Mouse (Mus musculus): Measurements from ENCODE around the gene Marveld1. TPM values are rescaled to one million over a fixed set of nuclear protein-coding genes. Genes with fewer than 3 reads are reported as not detected.

Gene Marveld1
- total RNA-seq (2021) = 10 to 100 TPM; 30.0 to 56.7 TPM
- 76.2 and 87.1 TPM in 2 replicates for polyA plus RNA-seq (2012; rRNA removed)
- long read RNA-seq, transcript Marveld1-201 (2 exons, 3,066 nt) = major isoform, 107 of 112 reads
- long read RNA-seq, partial matches to known transcripts = 0 of 112 reads
- long read RNA-seq, other reads (novel, unspliced or antisense) = 2 of 112 reads

DNA sequence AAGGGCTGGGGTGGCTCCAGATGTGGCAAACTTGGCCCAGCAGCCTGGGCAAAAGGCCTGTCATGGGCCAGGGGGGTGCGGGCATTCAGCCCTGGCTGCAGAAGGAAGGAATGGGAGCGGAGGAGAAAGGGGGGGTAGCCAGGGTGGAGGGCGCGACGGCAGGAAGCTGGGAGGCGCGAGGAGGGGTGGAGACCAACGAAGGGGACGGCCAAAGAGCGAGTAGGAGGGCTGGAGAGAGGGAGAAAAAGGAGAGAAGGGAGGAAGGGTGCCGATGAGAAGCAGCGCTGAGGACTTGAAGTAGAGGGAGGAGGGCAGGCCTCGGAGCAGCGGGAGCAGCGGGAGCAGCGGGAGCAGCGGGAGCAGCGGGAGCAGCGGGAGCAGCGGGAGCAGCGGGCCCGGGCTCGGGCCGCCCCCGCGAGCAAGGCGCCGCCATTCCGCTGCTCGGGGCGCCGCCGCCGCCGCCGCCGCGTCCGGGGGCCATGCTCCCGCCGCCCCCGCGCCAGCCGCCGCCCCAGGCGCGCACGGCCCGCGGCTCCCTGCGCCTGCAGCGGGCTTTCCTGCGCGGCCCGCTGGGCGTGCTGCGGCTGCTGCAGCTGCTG, at the start of gene Marveld1:
Gene Marveld1, plus strand, starts transcription at position 231 of the 599 bp plus-strand sequence.
- DNase-seq = peak; percentile 91

- DNase-seq = no peak
Observed at GRCm38 (mm10) chr19:42099406-42099805, 47.8 kb upstream of the Marveld1 start.

GRCm38 (mm10) chr19:42104681-42105080, 42.5 kb upstream of the Marveld1 start:
- DNase-seq = no peak

GRCm38 (mm10) chr19:42115783-42116335, 31.3 kb upstream of the Marveld1 start:
- DNase-seq = no peak

- DNase-seq = no peak
Observed at GRCm38 (mm10) chr19:42118142-42118541, 29.1 kb upstream of the Marveld1 start.

- peak; percentile 64 for DNase-seq
Observed at GRCm38 (mm10) chr19:42118596-42118995, 28.6 kb upstream of the Marveld1 start.

- peak; percentile 64 for DNase-seq
Observed at GRCm38 (mm10) chr19:42120451-42120850, 26.7 kb upstream of the Marveld1 start.

GRCm38 (mm10) chr19:42124684-42125083, 22.5 kb upstream of the Marveld1 start:
- DNase-seq = no peak

DNA sequence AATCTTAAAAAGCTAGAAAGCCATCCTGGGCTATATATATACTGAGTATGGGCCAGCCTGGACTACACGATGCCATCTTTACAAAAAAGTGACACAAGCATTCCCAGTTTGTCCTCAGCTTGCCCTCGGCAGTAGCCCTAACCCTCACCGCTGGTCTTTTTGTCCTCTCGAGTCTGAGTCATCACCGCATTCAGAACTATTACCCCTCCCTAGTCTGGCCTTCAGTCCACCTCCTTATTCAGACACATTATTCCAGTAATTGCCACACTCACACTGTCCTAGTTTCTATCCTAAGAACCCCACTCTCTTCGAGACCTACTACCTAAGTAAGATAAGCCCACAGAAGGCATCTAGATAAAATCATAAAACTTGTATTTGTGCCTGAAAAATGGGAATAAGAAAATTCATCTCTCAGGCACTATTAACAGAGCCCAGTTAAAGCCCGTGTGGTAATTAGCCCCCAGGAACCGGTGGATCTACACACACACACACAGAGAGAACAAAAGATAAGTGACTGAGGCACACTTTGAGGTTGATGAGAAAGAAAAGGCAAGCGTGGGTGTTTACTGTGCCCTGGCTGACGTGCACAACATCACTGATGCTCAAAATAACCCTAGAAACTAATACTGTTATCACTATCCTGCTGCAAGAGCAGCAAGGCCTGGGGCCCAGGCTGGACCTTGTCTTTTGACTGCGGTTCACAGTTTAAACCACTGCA, 21.5 kb upstream of the Marveld1 start:
- DNase-seq = peak; percentile 66

GRCm38 (mm10) chr19:42126219-42126605, 21.0 kb upstream of the Marveld1 start:
- peak; percentile 86 for DNase-seq

- no peak for DNase-seq
Observed at GRCm38 (mm10) chr19:42127024-42127423, 20.2 kb upstream of the Marveld1 start.

GRCm38 (mm10) chr19:42128052-42128740, 19.0 kb upstream of the Marveld1 start:
- no peak for DNase-seq

DNA sequence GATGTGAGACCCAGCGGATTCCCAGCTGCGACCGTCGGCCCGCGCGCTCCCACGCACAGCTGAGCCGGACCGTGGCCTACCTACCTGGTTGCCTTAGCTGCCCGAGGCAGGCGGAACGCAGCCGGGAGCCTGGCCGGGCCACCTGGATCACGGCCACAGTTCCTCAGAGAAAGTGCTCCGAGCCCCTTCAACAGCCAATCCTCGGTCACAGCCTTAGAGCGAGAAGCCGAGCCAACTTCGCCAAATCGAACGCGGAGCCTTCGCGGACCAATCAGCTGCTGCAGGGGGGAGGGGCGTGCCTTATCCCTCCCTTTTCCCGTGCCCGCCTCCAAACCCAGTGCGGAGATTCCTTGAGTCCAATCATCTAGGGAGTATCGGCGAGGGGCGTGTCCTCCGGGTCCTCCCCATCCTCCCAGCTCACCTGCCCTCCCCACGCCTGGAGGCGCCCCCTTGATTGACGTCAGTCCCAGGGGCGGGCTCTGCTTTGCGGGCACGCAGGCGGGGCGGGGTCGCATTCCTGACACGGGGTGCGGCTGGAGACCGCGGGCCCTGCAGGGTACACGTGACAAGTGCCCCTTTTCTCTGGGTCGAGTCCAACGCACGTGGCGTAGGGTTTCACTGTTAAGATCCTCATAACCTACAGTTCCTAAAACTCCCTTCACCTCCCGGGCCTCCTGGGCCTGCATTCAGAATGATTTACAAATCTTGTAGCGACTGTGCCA, 18.3 kb upstream of the Marveld1 start, which contains the start of gene Avpi1:
Gene Avpi1, minus strand, starts transcription at position 273 of the 722 bp plus-strand sequence.
- peak; percentile 99 for DNase-seq

GRCm38 (mm10) chr19:42129509-42130293, 17.5 kb upstream of the Marveld1 start:
- no peak for DNase-seq

GRCm38 (mm10) chr19:42130294-42130606, 16.9 kb upstream of the Marveld1 start:
- no peak for DNase-seq

GRCm38 (mm10) chr19:42131101-42131500, 16.1 kb upstream of the Marveld1 start:
- DNase-seq = no peak

DNA sequence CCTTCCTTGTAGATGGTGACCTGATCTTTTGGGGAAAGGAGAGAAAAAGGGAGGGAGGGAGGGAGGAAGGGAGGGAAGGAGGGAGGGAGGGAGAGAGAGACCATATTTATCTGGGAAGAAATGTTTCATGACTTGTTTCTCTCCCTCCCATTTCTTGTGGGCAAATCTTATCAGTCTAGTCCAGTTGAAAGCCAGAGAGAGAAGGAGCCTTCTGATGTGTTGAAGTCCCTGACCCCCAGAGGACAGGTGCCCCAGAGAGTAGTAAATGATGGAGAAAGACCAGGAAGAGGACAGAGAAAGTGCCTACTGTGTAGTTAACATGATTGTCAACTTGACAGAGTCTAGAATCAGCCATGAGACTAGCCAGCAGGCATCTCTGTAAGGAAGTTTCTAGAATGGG, 12.1 kb upstream of the Marveld1 start:
- DNase-seq = no peak

GRCm38 (mm10) chr19:42136126-42136525, 11.1 kb upstream of the Marveld1 start:
- no peak for DNase-seq

- DNase-seq = no peak
Observed at GRCm38 (mm10) chr19:42137167-42137672, 10.0 kb upstream of the Marveld1 start.

DNA sequence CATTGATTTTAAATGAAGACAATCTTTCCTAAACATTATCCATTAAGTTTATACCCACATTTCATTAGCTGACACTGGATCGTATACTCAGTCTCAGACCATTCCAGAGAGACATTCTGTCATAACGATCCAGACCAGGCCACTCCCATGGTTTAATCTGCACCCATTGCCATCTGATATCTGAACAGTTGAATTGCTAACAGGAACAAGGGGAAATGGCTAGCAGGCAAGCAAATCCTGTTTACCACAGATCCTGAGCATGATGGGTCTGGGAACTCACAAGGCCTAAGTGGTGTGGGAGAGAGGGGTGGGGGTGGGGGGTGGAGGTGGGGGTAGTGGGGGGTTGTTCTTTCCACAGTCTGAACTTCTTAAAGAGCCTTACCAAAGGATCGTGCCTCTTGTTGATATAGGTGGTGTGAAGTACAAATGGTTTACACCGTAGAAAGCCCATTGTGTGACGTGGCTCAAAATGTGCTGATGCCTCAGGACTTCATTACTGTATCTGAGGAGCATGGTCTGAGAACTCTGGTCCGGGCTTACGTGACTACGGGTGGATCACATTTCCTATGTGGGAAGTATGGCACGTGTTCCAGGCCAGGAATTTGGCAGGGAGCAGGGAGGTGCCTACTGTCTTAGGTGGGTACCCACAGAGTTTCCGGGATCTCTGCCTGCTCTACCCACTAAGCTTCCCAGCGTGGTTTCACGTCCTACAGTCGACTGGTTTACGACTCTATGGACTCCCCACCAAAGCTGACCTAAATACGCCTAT, 8.5 kb upstream of the Marveld1 start:
- DNase-seq = no peak
